Mouse (Mus musculus) kidney, postnatal 0 days (tissue): ENCODE results near the gene Rpl21. TPM values are rescaled to one million over a fixed set of nuclear protein-coding genes. Genes with fewer than 3 reads are reported as not detected.

ENCODE experiments used
- ATAC-seq: fragments of 200-750 bp; cut with Nextera tagmentation; replicated peaks from 2 replicates; pipeline ENCODE4 v1.8.0; 2017; ENCODE audit warnings: low read depth, moderate number of reproducible peaks, moderate TSS enrichment, moderate library complexity; ENCODE audit not compliant: low FRiP score
- DNase-seq: peaks from one replicate; pipeline ENCODE4 v3.0.0-alpha.2; 2016; ENCODE audit warnings: low spot score
- H3K27ac ChIP-seq: fragments of 300-500 bp; sonication (generic); 2 replicates; pipeline ENCODE4 v1.5.1; 2014; ENCODE audit warnings: mild to moderate bottlenecking
- H3K27me3 ChIP-seq: fragments of 300-500 bp; sonication (generic); 2 replicates; pipeline ENCODE4 v1.6.1; 2014; ENCODE audit warnings: low read length, mixed read lengths; ENCODE audit not compliant: insufficient read depth
- H3K36me3 ChIP-seq: fragments of 300-500 bp; sonication (generic); 2 replicates; pipeline ENCODE4 v1.6.1; 2014; ENCODE audit warnings: low read length, mixed read lengths; ENCODE audit not compliant: insufficient read depth
- H3K4me1 ChIP-seq: fragments of 300-500 bp; sonication (generic); replicated peaks from 2 replicates; pipeline ENCODE4 v1.6.1; 2014; ENCODE audit warnings: antibody characterized with exemption, low read length, mixed read lengths; ENCODE audit not compliant: insufficient read depth
- H3K4me2 ChIP-seq: fragments of 300-500 bp; sonication (generic); 2 replicates; pipeline ENCODE4 v1.6.1; 2014; ENCODE audit warnings: mild to moderate bottlenecking, low read length, moderate library complexity, mixed read lengths
- H3K4me3 ChIP-seq: fragments of 300-500 bp; sonication (generic); replicated peaks from 2 replicates; pipeline ENCODE4 v1.5.1; 2014; ENCODE audit warnings: low read depth, low read length
- H3K9ac ChIP-seq: fragments of 300-500 bp; sonication (generic); 2 replicates; pipeline ENCODE4 v1.6.1; 2014; ENCODE audit warnings: low read depth, low read length
- H3K9me3 ChIP-seq: fragments of 300-500 bp; sonication (generic); replicated peaks from 2 replicates; pipeline ENCODE4 v1.6.1; 2016; ENCODE audit warnings: low read length, inconsistent platforms, mixed read lengths
- CTCF ChIP-seq: IDR thresholded peaks from 2 replicates; pipeline ENCODE4 v1.5.1; 2016; ENCODE audit warnings: antibody characterized with exemption, low read depth, mild to moderate bottlenecking, moderate library complexity
- WGBS: fragments of 180-500 bp; shearing (Covaris S2); extraction: QIAGEN DNeasy Blood & Tissue Kit; methylation state at CpG from one replicate; pipeline ENCODE4 v1.1.7; 2014; 5-methylcytosine and 5-hydroxymethylcytosine counted together
- polyA plus RNA-seq: library from polyadenylated mRNA; unstranded; fragments of >200 nt; fragmentation: Nextera tagmentation; extraction: Ambion mirVana; gene quantifications from 2 replicates; pipeline ENCODE4 v1.2.1, GENCODE M21; 2015

Rpl21 gene
- polyA plus RNA-seq, 1 experiment from 2014 or later: 688 TPM

- Histone ChIP-seq H3K4me1 (peaks cover 39% of the 10 kb centered on the region), H3K27ac (no peak overlapping the region), H3K36me3 (no peaks in the 10 kb centered on the region), H3K9ac (no peak overlapping the region), H3K4me2 (peak overlapping the region; percentile 25; the same call in 1 of the 2 replicates), H3K4me3 (no peak overlapping the region), H3K27me3 (no peaks in the 10 kb centered on the region), H3K9me3 (no peaks in the 10 kb centered on the region)
- DNase-seq (peak; percentile 54), ATAC-seq (no peak)
- no peak for TF ChIP-seq CTCF
- 40% methylated on average over 7 of the region's 7 CpGs for WGBS
These were observed 40.4 kb upstream of the Rpl21 start for GRCm38 (mm10) chr5:146792140-146792791.

GRCm38 (mm10) chr5:146793630-146794083, 39.0 kb upstream of the Rpl21 start:
- Histone ChIP-seq H3K4me1 (peaks cover 33% of the 10 kb centered on the region), H3K27me3 (no peaks in the 10 kb centered on the region), H3K9ac (peak overlapping the region; percentile 96), H3K27ac (peak overlapping the region; percentile 93), H3K9me3 (no peaks in the 10 kb centered on the region), H3K36me3 (no peaks in the 10 kb centered on the region), H3K4me2 (peak overlapping the region; percentile 82), H3K4me3 (peak overlapping the region; percentile 95)
- DNase-seq (no peak), ATAC-seq (no peak)
- under 1% methylated on average over 18 of the region's 18 CpGs for WGBS
- no peak for TF ChIP-seq CTCF

DNA sequence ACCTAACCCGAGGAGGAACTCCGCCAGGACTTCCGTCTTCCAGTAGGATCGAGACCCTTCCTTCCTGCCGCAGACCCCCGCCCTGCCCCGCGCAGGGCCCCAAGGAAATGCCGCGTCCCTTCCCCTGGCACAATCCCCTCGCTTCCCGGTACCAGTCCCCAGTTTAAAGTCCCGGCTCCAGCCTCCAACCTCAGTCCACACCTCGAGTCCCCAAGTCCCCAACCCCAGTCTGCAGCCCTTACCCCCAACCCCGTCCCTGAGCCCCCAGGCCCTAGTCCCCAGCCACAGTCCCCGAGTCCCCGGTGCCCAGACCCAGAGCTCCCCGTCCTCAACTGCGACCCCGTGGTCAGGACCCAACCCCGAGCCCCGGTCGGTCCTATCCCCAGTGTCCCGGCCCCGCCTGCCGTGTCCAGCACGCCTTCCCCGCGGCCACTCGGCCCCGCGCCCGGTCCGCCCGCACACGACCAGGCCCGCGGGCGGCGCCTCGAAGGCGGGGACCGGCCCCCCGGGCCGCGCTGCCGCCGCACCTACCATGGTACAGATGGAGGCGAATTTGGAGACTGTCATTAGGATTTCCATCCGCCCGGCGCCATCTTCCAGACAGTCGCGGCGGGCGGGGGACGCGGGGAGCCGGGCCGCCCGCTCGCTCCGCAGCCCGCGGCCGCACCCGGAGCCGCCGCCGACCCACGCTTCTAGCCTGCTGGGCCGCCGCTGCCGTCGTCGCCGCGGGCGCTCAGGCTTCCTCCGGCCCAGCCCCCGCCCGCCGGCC, 38.4 kb upstream of the Rpl21 start:
- Histone ChIP-seq H3K4me3 (peak overlapping the region; percentile 95), H3K9me3 (no peaks in the 10 kb centered on the region), H3K9ac (peak overlapping the region; percentile 96), H3K36me3 (no peaks in the 10 kb centered on the region), H3K27ac (peak overlapping the region; percentile 93), H3K27me3 (no peaks in the 10 kb centered on the region), H3K4me2 (peak overlapping the region; percentile 82), H3K4me1 (peaks cover 28% of the 10 kb centered on the region)
- DNase-seq (peak; percentile 43), ATAC-seq (peak; percentile 51)
- 1% methylated on average over 60 of the region's 83 CpGs for WGBS
- TF ChIP-seq CTCF: no peak

GRCm38 (mm10) chr5:146794853-146795252, 37.8 kb upstream of the Rpl21 start, which contains the start of gene Usp12:
TSS of gene Usp12 (minus strand) at chr5:146795006.
- peaks cover 22% of the 10 kb centered on the region for H3K4me1 ChIP-seq
- H3K4me3 ChIP-seq: peak within 1 kb of the TSS; percentile 95
- under 1% methylated on average over 48 of the region's 51 CpGs for WGBS
- peak within 1 kb of the TSS; percentile 93 for H3K27ac ChIP-seq
- H3K27me3 ChIP-seq: no peaks in the 10 kb centered on the region
- H3K36me3 ChIP-seq: no peaks in the 10 kb centered on the region
- H3K9me3 ChIP-seq: no peaks in the 10 kb centered on the region
- ATAC-seq (peak; percentile 97), DNase-seq (peak; percentile 96)
- peak within 1 kb of the TSS; percentile 82 for H3K4me2 ChIP-seq
- TF ChIP-seq CTCF: no peak
- peak within 1 kb of the TSS; percentile 96 for H3K9ac ChIP-seq

DNA sequence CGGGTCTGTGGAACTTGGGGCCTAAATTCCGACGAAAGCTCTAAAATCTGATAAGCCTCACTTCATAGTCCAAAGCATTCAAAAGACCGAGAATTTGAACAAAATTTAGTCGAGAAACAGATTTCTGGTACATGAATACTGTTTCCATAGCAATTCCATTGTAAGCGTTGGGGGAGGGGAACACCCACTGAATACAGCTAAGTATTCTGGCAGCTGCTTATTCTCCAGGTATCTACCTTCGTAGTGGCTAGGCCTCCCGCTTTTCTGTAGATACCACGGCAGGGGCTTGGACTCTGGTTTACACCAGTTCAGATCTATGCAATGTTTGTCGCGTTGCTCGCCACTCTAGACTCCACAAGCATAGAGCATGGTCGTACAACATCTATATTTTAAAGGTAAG, 37.0 kb upstream of the Rpl21 start:
- DNase-seq: no peak
- H3K4me1 ChIP-seq: peaks cover 15% of the 10 kb centered on the region; the same call in 1 of the 2 replicates
- TF ChIP-seq CTCF: no peak
- no peak overlapping the region for H3K27ac ChIP-seq
- WGBS: 79% methylated on average over 13 of the region's 13 CpGs
- no peak for ATAC-seq
- no peak overlapping the region for H3K4me3 ChIP-seq
- H3K9ac ChIP-seq: no peak overlapping the region
- H3K36me3 ChIP-seq: no peaks in the 10 kb centered on the region
- no peaks in the 10 kb centered on the region for H3K27me3 ChIP-seq
- H3K4me2 ChIP-seq: no peak overlapping the region
- H3K9me3 ChIP-seq: no peaks in the 10 kb centered on the region

DNA sequence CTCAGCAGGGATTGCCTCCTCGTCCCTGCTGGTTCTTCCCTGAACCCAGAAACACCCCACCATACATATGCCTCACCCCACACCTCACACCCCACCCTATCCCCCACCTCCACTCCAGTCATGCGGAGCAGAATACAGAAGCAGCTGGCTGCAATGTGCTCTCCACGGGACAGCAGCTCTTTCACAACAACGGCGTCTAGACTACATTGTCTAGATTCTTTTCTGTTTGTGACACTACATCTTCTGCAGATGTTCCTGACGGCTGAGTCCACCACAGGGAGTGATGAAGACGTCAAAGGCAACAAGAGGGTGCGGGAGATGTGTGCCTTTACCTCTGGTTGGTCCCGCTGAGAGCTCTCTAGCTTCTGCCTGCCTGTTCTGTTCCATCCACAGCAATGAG, 34.7 kb upstream of the Rpl21 start:
- Histone ChIP-seq H3K4me1 (no peaks in the 10 kb centered on the region; the same call in 1 of the 2 replicates), H3K4me2 (no peak overlapping the region), H3K9me3 (no peaks in the 10 kb centered on the region), H3K4me3 (no peak overlapping the region), H3K27ac (no peak overlapping the region), H3K9ac (no peak overlapping the region), H3K27me3 (no peaks in the 10 kb centered on the region), H3K36me3 (no peaks in the 10 kb centered on the region)
- ATAC-seq: no peak
- WGBS: 50% methylated on average over 9 of the region's 9 CpGs
- TF ChIP-seq CTCF: no peak
- no peak for DNase-seq
